Mouse (Mus musculus) ovary, adult 2 months (tissue): Measurements from ENCODE around the gene Cox7b. TPM values are rescaled to one million over a fixed set of nuclear protein-coding genes. Genes with fewer than 3 reads are reported as not detected.

ENCODE experiments used
- polyA plus RNA-seq: library from polyadenylated mRNA; depleted of rRNA; stranded (reverse); fragments of >200 nt; gene quantifications from 2 replicates; pipeline ENCODE4 v1.2.3, GENCODE M21; 2012; rRNA removed

Gene Cox7b
- polyA plus RNA-seq: 63.0 and 160 TPM in 2 replicates

DNA sequence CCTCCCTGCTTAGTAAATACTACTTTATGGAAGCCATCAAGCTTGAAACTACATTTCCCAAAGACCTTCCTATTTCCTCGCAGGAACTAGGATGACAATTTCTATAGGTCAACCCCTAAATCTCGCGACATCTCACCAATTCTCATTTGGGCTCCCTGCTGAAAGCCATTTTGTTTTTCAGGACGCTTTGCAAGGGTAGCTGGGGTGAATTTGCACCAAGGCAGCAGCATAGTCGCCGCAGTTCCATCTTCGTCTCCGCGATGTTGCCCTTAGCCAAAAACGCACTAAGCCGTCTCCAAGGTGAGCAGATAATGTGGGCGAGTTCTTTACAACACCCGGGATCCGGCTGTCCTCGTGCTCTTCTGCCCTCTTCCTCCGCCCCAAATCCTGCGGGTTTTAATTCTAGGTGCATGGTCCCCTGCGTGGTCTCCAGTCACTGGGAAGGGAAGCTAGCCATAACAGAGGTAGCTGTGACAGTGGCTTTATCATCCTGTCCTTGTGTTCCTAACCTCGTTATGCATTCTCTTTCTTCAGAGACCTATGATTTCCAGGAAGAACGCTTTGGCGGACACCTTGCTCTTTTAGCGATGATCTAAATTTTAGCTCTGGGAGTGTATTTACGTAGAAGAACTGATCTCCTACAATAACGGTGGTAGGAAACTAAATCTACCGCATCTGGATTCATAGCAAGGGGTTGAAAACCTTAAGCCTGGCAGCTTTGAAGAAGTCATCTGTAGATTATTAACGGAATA lies at the start of gene Cox7b:
Cox7b (plus strand) TSS at position 130 of the 752 bp plus-strand sequence.

DNA sequence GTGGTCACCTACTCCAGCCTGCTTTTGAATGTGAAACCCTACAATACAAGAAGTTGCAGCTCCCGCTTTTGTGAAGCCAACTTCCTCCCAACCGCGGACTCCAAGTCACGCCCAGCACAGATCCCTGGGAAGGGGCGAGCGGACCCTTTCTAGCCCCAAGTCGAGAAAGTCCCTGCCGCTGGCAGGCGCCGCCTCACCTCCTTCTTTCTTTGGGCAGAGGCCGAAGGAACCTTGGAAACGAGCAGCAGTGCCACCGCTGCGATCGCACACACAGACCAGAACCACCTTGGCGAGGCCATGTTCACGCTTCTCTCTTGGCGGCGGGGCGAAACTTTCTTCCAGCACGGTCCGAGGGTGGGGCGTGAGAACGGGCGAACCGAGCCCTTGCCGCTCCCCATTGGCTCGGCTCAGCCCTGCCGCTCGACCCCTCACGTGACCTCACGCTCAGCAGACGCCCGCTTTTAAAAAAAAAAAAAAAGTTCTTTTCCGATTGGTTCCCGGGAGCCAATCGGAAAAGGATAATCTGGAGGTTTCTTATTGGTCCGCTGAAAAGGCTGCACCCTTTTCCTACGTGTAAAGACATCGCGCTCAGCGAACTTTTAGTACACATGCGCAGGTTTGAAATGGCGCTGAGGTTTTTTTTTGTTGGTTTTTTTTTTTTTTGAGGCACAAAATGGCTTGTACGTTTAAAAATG lies 3.9 kb upstream of the Cox7b start, which contains the start of gene Magt1:
Magt1 (minus strand) TSS at position 442 of the 695 bp plus-strand sequence.

DNA sequence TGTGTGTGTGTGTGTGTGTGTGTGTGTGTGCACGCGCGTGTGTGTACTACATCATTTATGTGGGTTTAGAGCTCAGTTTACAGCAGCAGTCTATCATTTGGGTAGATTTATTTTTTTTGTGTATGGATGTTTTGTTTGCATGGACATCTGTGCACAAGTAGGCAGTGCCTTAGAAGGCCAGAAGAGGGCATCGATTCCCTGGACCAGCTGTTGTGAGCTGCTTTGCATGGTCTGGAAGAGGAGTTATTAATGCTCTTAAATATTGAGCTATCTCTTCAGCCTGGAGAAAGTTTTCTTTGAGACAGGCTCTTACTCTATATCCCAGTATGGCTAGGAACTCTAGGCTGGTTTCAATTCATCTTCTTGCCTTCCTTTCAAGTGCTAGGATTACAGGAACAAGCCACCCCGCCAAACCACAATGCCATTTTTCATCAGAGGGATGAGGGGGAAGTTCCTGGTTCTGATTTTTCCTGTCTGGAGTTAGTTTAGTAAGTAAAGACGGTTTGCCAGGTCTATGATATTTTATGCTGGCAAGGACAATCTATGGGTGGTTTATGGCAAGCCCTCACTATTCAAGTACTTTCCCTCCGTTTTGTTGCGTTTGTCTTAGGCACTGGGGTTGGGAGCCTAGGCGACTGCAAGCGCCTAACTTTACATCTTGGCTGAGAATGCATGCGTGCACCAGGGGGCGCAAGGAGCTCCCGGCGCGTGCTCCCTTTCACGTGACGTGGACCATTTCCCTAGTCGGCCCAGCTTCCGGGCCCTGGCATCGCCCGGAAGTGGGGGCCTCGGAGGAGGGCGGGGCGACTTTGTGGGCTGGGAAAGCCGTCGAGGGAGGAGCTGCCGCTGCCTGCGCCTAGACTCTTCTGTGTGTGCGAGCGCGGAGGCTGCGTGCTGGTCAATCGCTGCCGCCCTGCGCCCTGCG lies 11.2 kb downstream of the Cox7b start, which contains the start of gene Atp7a:
Atp7a (plus strand) TSS at position 859 of the 925 bp plus-strand sequence.

Other genes starting within 250 kb of the Cox7b start
- 41.3 and 65.0 TPM in 2 replicates for gene Atrx, start 86.3 kb upstream of the Cox7b start, polyA plus RNA-seq
- gene Magt1, start 3.8 kb upstream of the Cox7b start, polyA plus RNA-seq: 3.4 and 3.7 TPM in 2 replicates
- 2.9 and 4.4 TPM in 2 replicates for gene Atp7a, start 11.6 kb downstream of the Cox7b start, polyA plus RNA-seq
- gene Tlr13, start 127.5 kb downstream of the Cox7b start, polyA plus RNA-seq: 0.35 TPM in 2 replicates
- 48.2 and 77.8 TPM in 2 replicates for gene Pgk1, start 171.4 kb downstream of the Cox7b start, polyA plus RNA-seq
- 2.3 and 3.3 TPM in 2 replicates for gene Taf9b, start 205.5 kb downstream of the Cox7b start, polyA plus RNA-seq
- gene Fnd3c2, start 239.7 kb downstream of the Cox7b start, polyA plus RNA-seq: not detected in 2 replicates